Mouse (Mus musculus) embryonic stem cell, embryonic (primary cell): ENCODE measurements around the gene Rps6ka5.

ENCODE experiments used
- CTCF ChIA-PET, 4 experiments: fragments of 300-600 bp in 2 of 4; fragments of 350-600 bp in 2 of 4; sonication (Branson Sonifier 250); formaldehyde crosslinking; loops; one replicate each; lab custom pipeline; 2022; ENCODE audit warnings: inconsistent platforms in 2 of 4; lab: Charles Lee
- POLR2A ChIA-PET, 4 experiments: fragments of 300-600 bp in 2 of 4; fragments of 350-600 bp in 2 of 4; sonication (Branson Sonifier 250); formaldehyde crosslinking; loops; one replicate each; lab custom pipeline; 2022; ENCODE audit warnings: antibody characterized with exemption in 4 of 4, inconsistent platforms in 1 of 4; lab: Charles Lee

Rps6ka5 gene

DNA sequence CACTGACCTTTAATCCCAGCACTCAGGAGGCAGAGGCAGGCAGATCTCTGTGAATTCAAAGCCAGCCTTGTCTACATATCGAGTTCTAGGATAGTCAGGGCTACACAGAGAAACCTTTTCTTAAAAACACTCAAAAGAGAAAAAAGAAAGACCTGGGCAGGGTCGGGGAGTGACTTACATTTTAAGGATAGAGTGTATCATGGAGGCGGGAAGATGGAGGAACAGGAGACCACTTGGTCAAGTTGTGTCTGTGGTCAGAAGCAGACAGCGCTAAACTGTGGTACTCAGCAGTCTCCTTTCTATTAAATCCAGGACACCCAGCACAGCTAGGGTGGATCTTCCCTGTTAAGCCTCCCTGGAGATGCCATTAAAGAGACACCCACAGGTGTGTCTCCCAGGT lies at the start of gene Rps6ka5:
TSS of gene Rps6ka5 (minus strand) at position 333 of the 400 bp plus-strand sequence.
- ChIA-PET POLR2A (interaction anchor here in 1 of 4 experiments (1.0 to 1.1 kb wide), 2 partner anchors 44 to 514 kb away, joined by 3 read pairs; no protein-coding TSS in a partner anchor), CTCF (no interaction called here)

DNA sequence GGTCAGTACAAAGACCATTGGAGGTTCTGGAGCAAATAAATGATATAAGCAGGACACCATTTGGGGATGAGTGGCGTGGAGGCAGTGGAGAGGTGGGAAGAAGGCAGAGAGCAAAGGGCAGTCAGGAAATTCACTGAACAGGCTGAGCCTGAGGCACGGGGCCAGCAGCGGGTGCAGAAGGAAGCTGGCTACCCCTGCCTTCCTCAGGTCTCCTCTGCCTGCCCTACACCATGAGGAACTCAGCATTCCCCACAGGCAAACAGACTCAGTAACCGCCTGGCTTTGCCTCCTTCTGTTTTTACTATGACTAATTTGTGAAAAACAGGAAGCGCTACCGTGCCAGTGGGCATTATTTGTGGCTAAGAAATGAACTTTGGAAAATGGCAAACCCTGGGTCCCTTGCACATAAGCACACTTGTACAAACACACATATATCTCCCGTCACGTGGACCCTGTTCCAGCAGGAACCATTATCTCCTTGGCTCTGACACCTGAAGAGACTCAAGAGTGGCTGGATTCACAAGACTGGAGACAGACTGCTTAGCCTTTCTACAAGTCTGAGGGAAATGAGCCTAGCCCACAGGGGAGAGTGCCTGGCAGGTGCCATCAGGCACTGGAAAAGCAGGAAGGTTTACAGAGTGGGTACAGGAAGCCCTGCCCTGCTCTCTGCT lies 49.3 kb upstream of the Rps6ka5 start:
- CTCF ChIA-PET: no interaction called here
- POLR2A ChIA-PET: no interaction called here

DNA sequence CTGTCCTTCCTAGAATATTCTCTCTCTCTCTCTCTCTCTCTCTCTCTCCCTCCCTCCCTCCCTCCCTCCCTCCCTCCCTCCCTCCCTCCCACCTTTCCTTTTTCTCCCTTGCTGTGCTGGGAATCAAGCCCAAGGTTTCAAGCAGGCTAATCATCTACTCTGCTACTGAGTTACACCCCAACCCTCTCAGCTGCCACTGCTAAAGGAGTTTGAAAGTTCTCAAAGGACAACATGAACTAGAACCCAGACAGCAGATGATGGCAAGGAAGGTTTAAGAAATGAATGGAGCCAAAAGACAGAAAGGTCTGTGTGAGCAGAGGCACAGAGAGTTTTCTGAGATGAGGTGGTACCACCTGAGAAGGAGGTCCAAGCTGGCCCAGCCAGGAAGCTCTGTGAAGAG lies 48.5 kb upstream of the Rps6ka5 start:
- ChIA-PET CTCF (no interaction called here), POLR2A (no interaction called here)

DNA sequence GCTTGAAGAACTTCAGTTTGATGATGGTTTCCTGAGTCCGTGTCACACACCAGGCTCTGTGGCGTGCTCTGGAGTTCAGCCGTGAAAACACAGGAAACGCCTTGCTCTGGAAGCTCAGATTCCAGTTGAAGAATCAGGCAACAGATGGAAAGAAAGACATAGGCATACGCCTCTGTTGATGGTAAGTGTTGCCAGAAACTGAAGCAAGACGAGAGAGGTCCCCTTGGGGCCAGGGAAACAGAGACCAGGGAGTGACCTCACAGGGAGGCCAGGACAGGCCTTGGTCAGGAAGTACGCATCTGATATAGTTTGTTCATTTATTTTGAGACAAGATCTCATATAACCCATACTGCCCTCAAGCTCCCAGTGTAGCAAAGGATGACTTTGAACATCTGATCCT lies 48.0 kb upstream of the Rps6ka5 start:
- CTCF ChIA-PET: no interaction called here
- POLR2A ChIA-PET: no interaction called here

GRCm38 (mm10) chr12:100772230-100772984 lies 45.6 kb upstream of the Rps6ka5 start:
- ChIA-PET CTCF (interaction anchor here (0.5 to 1.9 kb wide), 8 partner anchors 15 to 805 kb away, joined by 3 to 9 read pairs (median 3); no protein-coding TSS in a partner anchor), POLR2A (interaction anchor here in 2 of 4 experiments (1.3 to 1.6 kb wide), 2 partner anchors 8 to 15 kb away, joined by 3 read pairs; no protein-coding TSS in a partner anchor)

- CTCF ChIA-PET: interaction anchor here in 2 of 4 experiments (0.6 to 0.9 kb wide), 4 partner anchors 10 to 591 kb away, joined by 3 to 4 read pairs (median 3); no protein-coding TSS in a partner anchor
- POLR2A ChIA-PET: interaction anchor here in 2 of 4 experiments (0.6 to 1.1 kb wide), 3 partner anchors 42 to 305 kb away, joined by 3 to 11 read pairs (median 5); no protein-coding TSS in a partner anchor
Observed at GRCm38 (mm10) chr12:100770765-100771164, 44.0 kb upstream of the Rps6ka5 start.

DNA sequence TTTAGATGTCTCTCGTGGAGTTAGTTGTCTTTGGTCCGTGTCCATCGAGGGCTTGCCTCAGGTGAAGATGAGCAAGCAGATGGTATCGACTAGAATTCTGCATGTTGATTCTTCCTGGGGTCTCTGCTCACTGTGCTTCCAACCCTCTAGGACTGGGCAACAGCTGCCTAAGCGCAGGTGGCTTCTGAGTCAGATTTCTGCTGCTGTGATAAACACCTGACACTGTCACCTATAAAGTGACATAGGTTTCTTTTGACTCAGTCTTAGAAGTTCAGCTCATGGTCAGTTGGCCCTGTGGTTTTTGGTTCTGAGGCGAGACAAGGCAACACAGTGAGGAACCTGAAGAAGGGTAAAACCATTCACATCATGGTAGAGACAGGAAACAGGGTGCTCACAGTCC lies 43.1 kb upstream of the Rps6ka5 start:
- CTCF ChIA-PET: interaction anchor here in 1 of 4 experiments (0.6 to 1.0 kb wide), 2 partner anchors 13 to 524 kb away, joined by 4 to 5 read pairs; no protein-coding TSS in a partner anchor
- POLR2A ChIA-PET: interaction anchor here in 2 of 4 experiments (1.0 to 1.1 kb wide), 2 partner anchors 9 to 44 kb away, joined by 3 read pairs; partner anchors contain the start of gene Dglucy (in 1 of the 2)

- CTCF ChIA-PET: no interaction called here
- POLR2A ChIA-PET: interaction anchor here in 1 of 4 experiments (0.7 kb wide), 1 partner anchor 39 kb away, joined by 3 read pairs; no protein-coding TSS in a partner anchor
Observed at GRCm38 (mm10) chr12:100764329-100765018, 37.7 kb upstream of the Rps6ka5 start.

- POLR2A ChIA-PET: no interaction called here
- CTCF ChIA-PET: interaction anchor here in 1 of 4 experiments (0.6 kb wide), 1 partner anchor 162 kb away, joined by 3 read pairs; no protein-coding TSS in a partner anchor
Observed at GRCm38 (mm10) chr12:100762663-100763425, 36.1 kb upstream of the Rps6ka5 start.

DNA sequence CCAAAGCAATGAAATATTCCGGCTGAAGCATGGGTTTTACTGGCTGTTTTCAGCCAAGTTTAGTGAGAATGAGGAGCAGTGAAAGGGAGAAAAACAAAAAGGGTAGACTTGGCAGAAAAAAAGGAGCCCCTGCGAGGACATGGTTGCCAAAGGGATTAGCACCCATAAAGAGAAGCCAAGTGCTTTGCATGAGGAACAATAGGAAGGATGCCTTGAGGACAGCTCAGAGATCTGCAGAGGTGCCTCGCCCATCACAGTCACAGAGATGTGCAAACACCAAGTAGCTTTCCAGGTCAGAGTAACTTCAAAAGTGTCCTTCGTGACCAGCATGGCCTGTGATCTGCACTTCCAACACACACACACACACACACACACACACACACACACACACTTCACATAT lies 30.6 kb upstream of the Rps6ka5 start:
- ChIA-PET POLR2A (interaction anchor here (0.6 to 1.3 kb wide), 9 partner anchors 15 to 540 kb away, joined by 3 to 5 read pairs (median 4); partner anchors contain the start of genes Dglucy (in 1 of the 4) and Gpr68 (in 1 of the 4)), CTCF (interaction anchor here (0.6 to 1.6 kb wide), 10 partner anchors 12 to 1110 kb away, joined by 3 to 6 read pairs (median 4); no protein-coding TSS in a partner anchor)

DNA sequence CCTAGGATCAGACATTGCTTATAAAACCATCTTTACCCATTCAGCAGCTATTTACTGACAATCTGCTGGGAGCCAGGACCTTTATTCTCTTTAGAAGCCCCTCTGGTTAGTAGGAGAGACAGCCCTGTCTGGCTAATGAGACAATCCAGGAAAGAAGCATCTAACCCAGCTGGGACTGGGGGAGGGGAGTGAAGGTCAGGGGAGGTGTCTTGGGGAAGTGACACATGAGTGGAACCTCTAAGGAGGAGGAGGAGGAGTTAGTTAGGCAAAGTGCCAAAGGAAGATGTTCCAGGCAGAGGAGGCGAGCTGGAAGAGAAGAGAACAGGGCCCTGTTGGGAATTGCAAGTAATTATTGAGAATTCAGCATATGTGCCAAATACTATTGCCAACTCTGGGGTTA lies 26.9 kb upstream of the Rps6ka5 start:
- ChIA-PET CTCF (no interaction called here), POLR2A (interaction anchor here in 1 of 4 experiments (0.9 kb wide), 1 partner anchor 116 kb away, joined by 3 read pairs; no protein-coding TSS in a partner anchor)

DNA sequence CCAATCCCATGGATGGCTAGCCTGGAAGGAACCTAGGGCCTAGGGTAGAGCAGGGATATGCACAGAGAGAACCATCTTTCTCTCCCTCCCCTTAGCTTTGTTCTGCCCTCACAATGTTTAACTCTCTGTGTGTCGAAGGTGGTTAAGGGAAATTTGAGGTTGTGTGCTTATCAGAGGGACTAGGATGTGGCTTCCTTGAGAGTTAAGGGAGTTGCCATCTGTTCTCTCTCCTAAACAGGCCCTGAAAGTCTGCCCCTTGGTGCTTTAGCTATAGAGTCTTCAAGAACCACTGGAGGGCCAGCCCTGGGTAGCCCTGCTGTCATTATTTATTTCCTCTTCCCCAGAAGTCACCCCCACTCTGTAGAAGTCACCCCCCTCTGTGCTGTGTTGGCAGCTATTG lies 26.2 kb upstream of the Rps6ka5 start:
- ChIA-PET CTCF (interaction anchor here in 2 of 4 experiments (0.6 to 1.0 kb wide), 3 partner anchors 88 to 183 kb away, joined by 3 to 5 read pairs (median 3); no protein-coding TSS in a partner anchor), POLR2A (interaction anchor here in 1 of 4 experiments (0.9 kb wide), 1 partner anchor 116 kb away, joined by 3 read pairs; no protein-coding TSS in a partner anchor)

- CTCF ChIA-PET: interaction anchor here in 2 of 4 experiments (0.6 to 0.7 kb wide), 2 partner anchors 46 to 429 kb away, joined by 3 to 4 read pairs; no protein-coding TSS in a partner anchor
Observed at GRCm38 (mm10) chr12:100742468-100742867, 15.7 kb upstream of the Rps6ka5 start.

GRCm38 (mm10) chr12:100740313-100740712 lies 13.5 kb upstream of the Rps6ka5 start:
- ChIA-PET CTCF (no interaction called here), POLR2A (no interaction called here)

More at GRCm38 (mm10) chr12:100742468-100742867, 15.7 kb upstream of the Rps6ka5 start:
- POLR2A ChIA-PET: no interaction called here

GRCm38 (mm10) chr12:100739011-100739570 lies 12.3 kb upstream of the Rps6ka5 start:
- ChIA-PET CTCF (no interaction called here), POLR2A (no interaction called here)

DNA sequence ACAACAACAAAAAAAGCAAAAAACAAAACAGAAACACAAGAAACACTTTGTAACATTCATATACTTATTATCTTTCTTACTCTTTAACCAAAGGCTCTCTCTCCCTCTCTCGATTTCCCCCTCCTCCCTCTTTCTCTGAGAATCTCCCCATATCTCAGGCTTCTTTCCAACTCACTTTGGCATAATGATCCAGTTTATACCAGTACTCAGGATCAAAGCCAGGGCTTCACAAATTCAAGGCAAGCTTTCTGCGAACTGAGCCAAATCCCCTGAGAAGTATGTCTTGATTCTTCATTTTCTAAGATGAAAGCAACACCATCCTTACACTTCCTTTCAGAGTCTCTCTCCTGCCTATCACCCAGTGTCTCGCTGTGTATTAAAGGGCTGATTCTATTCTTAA lies 11.7 kb upstream of the Rps6ka5 start:
- POLR2A ChIA-PET: interaction anchor here in 1 of 4 experiments (0.6 kb wide), 1 partner anchor 13 kb away, joined by 4 read pairs; no protein-coding TSS in a partner anchor

GRCm38 (mm10) chr12:100735581-100735980 lies 8.8 kb upstream of the Rps6ka5 start:
- ChIA-PET CTCF (no interaction called here), POLR2A (no interaction called here)

More for the DNA sequence above, 11.7 kb upstream of the Rps6ka5 start:
- CTCF ChIA-PET: no interaction called here
